Mouse (Mus musculus) liver, postnatal 0 days (tissue): ENCODE measurements around the gene Sppl3. TPM values are rescaled to one million over a fixed set of nuclear protein-coding genes. Genes with fewer than 3 reads are reported as not detected.

Experiments
- ATAC-seq: fragments of 200-750 bp; cut with Nextera tagmentation; 2 replicates; pipeline ENCODE4 v1.8.0; 2017; ENCODE audit warnings: mild to moderate bottlenecking, moderate library complexity
- DNase-seq: peaks from one replicate; pipeline ENCODE4 v3.0.0-alpha.2; 2016
- H3K27ac ChIP-seq: fragments of 300-500 bp; sonication (generic); 2 replicates; pipeline ENCODE4 v1.5.1; 2014; ENCODE audit warnings: antibody characterized with exemption, moderate library complexity, mild to moderate bottlenecking, low read depth
- H3K27me3 ChIP-seq: fragments of 300-500 bp; sonication (generic); 2 replicates; pipeline ENCODE4 v1.6.1; 2014; ENCODE audit warnings: low read length, control low read depth, mixed read lengths; ENCODE audit not compliant: insufficient read depth
- H3K36me3 ChIP-seq: fragments of 300-500 bp; sonication (generic); replicated peaks from 2 replicates; pipeline ENCODE4 v1.6.1; 2014; ENCODE audit warnings: mild to moderate bottlenecking, control low read depth, low read length, moderate library complexity, mixed read lengths; ENCODE audit not compliant: insufficient read depth
- H3K4me1 ChIP-seq: fragments of 300-500 bp; sonication (generic); 2 replicates; pipeline ENCODE4 v1.6.1; 2014; ENCODE audit warnings: antibody characterized with exemption, mild to moderate bottlenecking, control low read depth; ENCODE audit not compliant: insufficient read depth
- H3K4me2 ChIP-seq: fragments of 300-500 bp; sonication (generic); 2 replicates; pipeline ENCODE4 v1.6.1; 2014; ENCODE audit warnings: low read depth, mild to moderate bottlenecking, low read length, moderate library complexity, mixed read lengths
- H3K4me3 ChIP-seq: fragments of 300-500 bp; sonication (generic); 2 replicates; pipeline ENCODE4 v1.5.1; 2014; ENCODE audit warnings: low read depth, low read length
- H3K9ac ChIP-seq: fragments of 300-500 bp; sonication (generic); replicated peaks from 2 replicates; pipeline ENCODE4 v1.6.1; 2014; ENCODE audit warnings: mild to moderate bottlenecking, moderate library complexity
- H3K9me3 ChIP-seq: fragments of 300-500 bp; sonication (generic); 2 replicates; pipeline ENCODE4 v1.6.1; 2016; ENCODE audit warnings: mild to moderate bottlenecking, control low read depth, low read length, mixed read lengths
- CTCF ChIP-seq: sonication (generic); IDR thresholded peaks from 2 replicates; pipeline ENCODE4 v1.5.1; 2016; ENCODE audit warnings: antibody characterized with exemption, low read depth
- EP300 ChIP-seq: IDR thresholded peaks from 2 replicates; pipeline ENCODE4 v1.6.1; 2016; ENCODE audit warnings: antibody characterized with exemption, low read depth, mild to moderate bottlenecking
- WGBS: fragments of 180-500 bp; shearing (Covaris S2); extraction: QIAGEN DNeasy Blood & Tissue Kit; methylation state at CpG from one replicate; pipeline ENCODE4 v1.1.7; 2014; ENCODE audit not compliant: insufficient replicate concordance; 5-methylcytosine and 5-hydroxymethylcytosine counted together
- polyA plus RNA-seq: library from polyadenylated mRNA; unstranded; fragments of >200 nt; fragmentation: Nextera tagmentation; extraction: Ambion mirVana; gene quantifications from 2 replicates; pipeline ENCODE4 v1.2.1, GENCODE M21; 2015

Gene Sppl3
- polyA plus RNA-seq, 1 experiment from 2014 or later: 9.2 TPM

- H3K9me3 ChIP-seq: no peaks in the 10 kb centered on the region
- DNase-seq (peak; percentile 70), ATAC-seq (peak; percentile 45)
- under 1% methylated on average over 62 of the region's 63 CpGs for WGBS
- peak overlapping the region; percentile 99 for H3K9ac ChIP-seq
- H3K36me3 ChIP-seq: no peaks in the 10 kb centered on the region
- peak overlapping the region; percentile 96 for H3K27ac ChIP-seq
- peaks cover 56% of the 10 kb centered on the region for H3K4me1 ChIP-seq
- H3K4me2 ChIP-seq: peak overlapping the region; percentile 98
- peak overlapping the region; percentile 97 for H3K4me3 ChIP-seq
- TF ChIP-seq CTCF: peak; percentile 36
- no peak for TF ChIP-seq EP300
- no peaks in the 10 kb centered on the region for H3K27me3 ChIP-seq
These were observed 753 bp downstream of the Sppl3 start for GRCm38 (mm10) chr5:115011519-115012261.

- Histone ChIP-seq H3K27ac (peak overlapping the region; percentile 96; the same call in 1 of the 2 replicates), H3K9me3 (no peaks in the 10 kb centered on the region), H3K4me3 (peak overlapping the region; percentile 97), H3K36me3 (no peaks in the 10 kb centered on the region), H3K27me3 (no peaks in the 10 kb centered on the region), H3K9ac (0 out of 2 replicates have a peak overlapping the region, but pooled peaks have one; percentile 3), H3K4me2 (peak overlapping the region; percentile 98), H3K4me1 (peaks cover 69% of the 10 kb centered on the region)
- ATAC-seq: no peak
- 53% methylated on average over 3 of the region's 3 CpGs for WGBS
- no peak for TF ChIP-seq EP300
- no peak for TF ChIP-seq CTCF
- no peak for DNase-seq
These were observed 2.5 kb downstream of the Sppl3 start for GRCm38 (mm10) chr5:115013436-115013835.

GRCm38 (mm10) chr5:115014570-115014969, 3.6 kb downstream of the Sppl3 start:
- DNase-seq (no peak), ATAC-seq (peak; percentile 41)
- TF ChIP-seq EP300: 0 out of 2 replicates have a peak, but pooled peaks have one; percentile 48
- no peak for TF ChIP-seq CTCF
- Histone ChIP-seq H3K4me3 (no peak overlapping the region), H3K27ac (peak overlapping the region; percentile 86), H3K27me3 (no peaks in the 10 kb centered on the region), H3K9me3 (no peaks in the 10 kb centered on the region), H3K36me3 (no peaks in the 10 kb centered on the region), H3K4me1 (peaks cover 71% of the 10 kb centered on the region), H3K9ac (0 out of 2 replicates have a peak overlapping the region, but pooled peaks have one; percentile 30), H3K4me2 (peak overlapping the region; percentile 47)
- 20% methylated on average over 1 of the region's 1 CpGs for WGBS

GRCm38 (mm10) chr5:115015121-115015520, 4.2 kb downstream of the Sppl3 start:
- TF ChIP-seq EP300 (no peak), CTCF (no peak)
- Histone ChIP-seq H3K4me3 (no peak overlapping the region), H3K4me1 (peaks cover 66% of the 10 kb centered on the region), H3K9me3 (no peaks in the 10 kb centered on the region), H3K9ac (no peak overlapping the region), H3K36me3 (no peaks in the 10 kb centered on the region), H3K27me3 (no peaks in the 10 kb centered on the region), H3K27ac (peak overlapping the region; percentile 64), H3K4me2 (peak overlapping the region; percentile 47)
- 24% methylated on average over 4 of the region's 4 CpGs for WGBS
- no peak for ATAC-seq
- DNase-seq: no peak

GRCm38 (mm10) chr5:115018270-115018669, 7.3 kb downstream of the Sppl3 start:
- no peak overlapping the region for H3K9ac ChIP-seq
- H3K9me3 ChIP-seq: no peaks in the 10 kb centered on the region
- H3K36me3 ChIP-seq: peaks cover 6% of the 10 kb centered on the region; the same call in 1 of the 2 replicates
- H3K4me2 ChIP-seq: peak overlapping the region; percentile 50
- whole genome bisulfite sequencing: 9% methylated on average over 2 of the region's 2 CpGs
- no peaks in the 10 kb centered on the region for H3K27me3 ChIP-seq
- 0 out of 2 replicates have a peak overlapping the region, but pooled peaks have one; percentile 11 for H3K4me3 ChIP-seq
- ATAC-seq (peak; percentile 53), DNase-seq (no peak)
- TF ChIP-seq EP300 (peak; percentile 60; the same call in 1 of the 2 replicates), CTCF (no peak)
- peak overlapping the region; percentile 23; the same call in 1 of the 2 replicates for H3K27ac ChIP-seq
- H3K4me1 ChIP-seq: peaks cover 51% of the 10 kb centered on the region

GRCm38 (mm10) chr5:115018813-115019212, 7.9 kb downstream of the Sppl3 start:
- H3K4me1 ChIP-seq: peaks cover 46% of the 10 kb centered on the region
- no peaks in the 10 kb centered on the region for H3K9me3 ChIP-seq
- WGBS: 21% methylated on average over 4 of the region's 4 CpGs
- H3K9ac ChIP-seq: peak overlapping the region; percentile 58
- H3K36me3 ChIP-seq: peaks cover 6% of the 10 kb centered on the region; the same call in 1 of the 2 replicates
- peak overlapping the region; percentile 45 for H3K27ac ChIP-seq
- ATAC-seq: no peak
- H3K4me3 ChIP-seq: peak overlapping the region; percentile 21; the same call in 1 of the 2 replicates
- DNase-seq: no peak
- H3K4me2 ChIP-seq: peak overlapping the region; percentile 50
- H3K27me3 ChIP-seq: no peaks in the 10 kb centered on the region
- no peak for TF ChIP-seq EP300
- TF ChIP-seq CTCF: no peak
